Mouse (Mus musculus) frontal cortex, postnatal 14 days (tissue): ENCODE measurements at regions not wholly inside any gene's neighbourhood (a gene's known extent, or its start where the extent isn't known, plus 50 kb on each side); places are given as distances from the start of the nearest gene placed in this dataset.

Experiments
- DNase-seq, 2 experiments: peaks; one replicate each; pipeline ENCODE4 v3.0.0; 2022; ENCODE audit warnings: low spot score in 2 of 2

- DNase-seq, result no peak
These were observed 70.6 kb upstream of the Gli2 start for GRCm38 (mm10) chr1:119124063-119124462.

DNA sequence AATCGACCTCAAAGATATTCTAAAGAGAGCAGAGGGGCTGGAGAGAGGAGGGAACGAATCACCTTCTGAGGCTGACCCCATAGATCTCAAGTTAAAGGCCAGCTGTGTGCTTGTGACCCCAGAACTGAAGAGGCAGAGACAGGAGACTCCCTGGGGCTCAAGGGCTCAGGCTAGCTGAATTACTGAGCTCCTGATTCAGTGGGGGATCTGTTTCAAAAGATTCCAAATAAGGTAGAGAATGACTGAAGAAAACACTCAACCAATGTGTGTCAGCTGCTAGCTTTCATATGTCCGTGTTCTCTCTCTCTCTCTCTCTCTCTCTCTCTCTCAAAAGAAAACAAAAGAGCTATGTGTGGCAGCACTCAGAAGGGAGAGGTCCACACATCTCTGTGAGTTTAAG, 70.0 kb upstream of the Gli2 start:
- no peak for DNase-seq

GRCm38 (mm10) chr1:119122975-119123374, 69.6 kb upstream of the Gli2 start:
- DNase-seq, result no peak

DNA sequence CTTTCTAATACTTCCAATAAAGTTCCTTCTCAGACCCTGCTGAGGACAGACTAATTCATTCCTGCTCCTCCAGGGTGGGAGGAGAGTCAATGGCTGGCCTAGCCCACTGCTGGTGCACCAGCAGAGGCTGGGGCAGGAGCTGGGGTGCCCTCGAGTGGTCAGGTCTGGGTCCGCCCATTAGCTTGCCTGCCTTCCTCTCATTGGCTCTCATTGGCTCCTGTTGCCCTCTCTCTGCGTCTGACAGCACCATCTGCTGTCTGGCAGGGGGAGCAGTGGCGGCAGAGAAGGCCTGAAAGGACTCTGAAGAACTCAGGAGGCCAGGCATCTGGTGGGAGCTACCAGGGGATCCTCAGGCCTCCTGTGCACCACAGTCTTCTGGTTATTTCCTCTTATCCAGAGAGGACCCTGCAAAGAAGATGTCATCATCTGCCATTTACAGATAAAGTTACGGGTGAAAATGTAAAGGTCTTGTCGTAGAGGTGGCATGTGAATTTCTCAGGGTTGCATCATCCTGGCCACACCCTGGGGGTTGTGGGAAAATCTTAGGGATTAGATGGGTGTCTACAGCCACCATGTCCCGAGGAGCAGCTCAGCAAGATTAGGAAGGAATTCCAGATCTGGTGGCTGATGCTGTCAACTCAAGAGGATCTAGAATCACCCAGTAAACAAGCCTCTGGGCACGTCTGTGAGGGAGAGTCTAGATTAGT, 66.6 kb upstream of the Gli2 start:
- peak in 1 of 2 experiments; percentile 7 for DNase-seq

DNA sequence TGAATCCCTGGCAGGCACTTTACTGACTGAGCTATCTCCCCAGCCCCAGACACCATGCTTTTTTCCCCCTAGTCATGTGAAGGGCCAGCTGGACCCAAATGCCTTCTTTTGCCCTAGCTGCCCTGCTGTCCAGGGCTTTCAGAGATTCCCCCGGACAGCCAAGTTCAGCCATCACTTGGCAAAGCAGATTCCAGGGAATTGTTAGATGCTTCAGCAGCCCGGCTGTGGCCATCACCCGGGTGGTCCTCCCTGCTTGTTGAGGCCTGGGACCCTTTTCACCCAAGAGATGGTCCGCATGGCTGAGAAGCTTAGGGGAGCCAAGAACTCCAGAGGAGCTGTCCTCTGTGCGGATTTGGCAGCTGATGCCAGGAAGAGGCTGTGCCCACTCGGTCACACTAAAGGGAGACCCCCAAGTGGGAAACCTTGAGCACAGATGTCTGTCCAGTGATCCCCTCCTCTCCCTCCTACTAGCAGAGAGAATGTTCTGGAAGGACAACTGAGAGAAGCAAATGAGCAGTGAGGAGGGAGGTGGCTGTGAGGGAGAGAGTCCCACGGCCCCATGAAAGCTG, 61.8 kb upstream of the Gli2 start:
- DNase-seq, result no peak

DNA sequence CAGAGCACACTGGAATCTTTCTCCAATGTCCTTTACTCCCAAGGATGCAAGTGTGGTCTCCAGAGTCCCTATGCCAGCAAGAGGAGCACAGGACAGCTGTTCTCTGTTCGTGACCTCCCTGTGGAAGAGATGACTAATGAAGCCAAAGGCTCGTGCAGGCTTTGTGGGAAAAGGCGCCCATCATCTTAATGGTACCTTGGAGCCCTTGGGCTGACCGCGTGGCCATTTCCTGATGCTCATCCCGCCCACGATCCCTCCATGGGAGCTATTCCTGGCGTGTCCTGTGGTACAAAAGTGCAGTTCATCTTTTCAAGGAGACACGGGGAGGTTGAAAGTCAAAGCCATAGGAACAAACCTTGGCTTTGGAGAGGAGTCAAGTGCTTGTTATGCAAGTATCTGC, 55.2 kb upstream of the Gli2 start:
- no peak for DNase-seq

- DNase-seq, result no peak
These were observed 53.0 kb upstream of the Gli2 start for GRCm38 (mm10) chr1:119106246-119106975.
